Mouse (Mus musculus) testis, adult 2 months (tissue): Measurements from ENCODE around the gene Gm10518.

Experiments
- CTCF ChIP-seq: fragments of 200-500 bp; IDR thresholded peaks from 2 replicates; pipeline ENCODE4 v1.5.1; 2012; ENCODE audit warnings: low read depth, mild to moderate bottlenecking, inconsistent platforms, low read length, moderate library complexity; ENCODE audit not compliant: control insufficient read depth, insufficient read depth, insufficient replicate concordance
- POLR2A ChIP-seq: fragments of 200-500 bp; IDR thresholded peaks from 2 replicates; pipeline ENCODE4 v1.6.1; 2012; ENCODE audit warnings: low read depth, mild to moderate bottlenecking, inconsistent platforms, low read length, moderate library complexity; ENCODE audit not compliant: control insufficient read depth

DNA sequence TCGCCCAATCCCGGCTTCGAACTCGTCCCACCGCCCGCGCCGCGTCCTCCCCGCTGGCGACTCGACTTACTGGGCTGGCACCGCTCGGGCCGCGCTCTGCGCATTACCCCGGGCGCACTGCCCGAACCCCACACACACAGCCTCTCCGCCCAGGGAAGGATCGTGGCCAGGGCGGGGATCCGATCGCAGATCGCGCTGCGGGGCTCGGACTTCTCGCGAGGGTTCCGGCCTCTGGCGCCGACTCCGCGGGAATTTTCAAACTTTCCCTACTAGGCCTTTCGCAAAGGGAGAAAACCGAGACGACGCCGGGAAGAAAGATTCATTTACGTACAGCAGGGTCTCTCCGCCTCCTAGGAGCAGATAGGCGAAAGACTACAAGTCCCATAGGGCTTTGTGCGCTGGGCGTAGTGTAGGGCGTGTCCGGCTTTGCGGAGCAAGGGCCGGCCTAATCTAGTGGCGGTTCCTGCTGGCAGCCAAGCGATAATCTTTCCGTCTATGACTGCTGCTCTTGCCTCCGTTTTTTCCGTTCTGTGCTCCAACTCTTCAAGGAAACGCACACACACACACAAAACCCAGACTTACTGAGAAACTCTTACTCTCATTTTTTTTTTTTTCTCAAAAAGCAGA, 450 bp downstream of the Gm10518 start, which contains the start of gene Ahctf1:
- TF ChIP-seq CTCF, result no peak; the same call in 1 of the 2 replicates
- TF ChIP-seq POLR2A, result peak; percentile 98
